Mouse (Mus musculus) embryonic fibroblast, embryonic 13.5 days (primary cell): Measurements from ENCODE around the gene Spsb3. TPM values are rescaled to one million over a fixed set of nuclear protein-coding genes. Genes with fewer than 3 reads are reported as not detected.

ENCODE experiments used
- H3K27ac ChIP-seq: 2 replicates; pipeline ENCODE4 v1.5.1; 2012; ENCODE audit warnings: low read length, control low read depth, inconsistent platforms; ENCODE audit not compliant: insufficient read depth
- H3K4me1 ChIP-seq: 2 replicates; pipeline ENCODE4 v1.6.1; 2011; ENCODE audit warnings: low read length; ENCODE audit not compliant: control insufficient read depth, insufficient read depth
- H3K4me3 ChIP-seq: 2 replicates; pipeline ENCODE4 v1.5.1; 2011; ENCODE audit warnings: mild to moderate bottlenecking, control low read depth, low read length; ENCODE audit not compliant: insufficient read depth
- CTCF ChIP-seq: IDR thresholded peaks from 2 replicates; pipeline ENCODE4 v1.5.1; 2011; ENCODE audit warnings: mild to moderate bottlenecking, control low read depth, low read length, moderate library complexity, borderline replicate concordance; ENCODE audit not compliant: insufficient read depth
- POLR2A ChIP-seq: IDR thresholded peaks from 2 replicates; pipeline ENCODE4 v1.6.1; 2011; ENCODE audit warnings: low read depth, mild to moderate bottlenecking, control low read depth, low read length, moderate library complexity
- polyA plus RNA-seq: library from polyadenylated mRNA; stranded (reverse); fragments of >200 nt; gene quantifications from 2 replicates; pipeline ENCODE4 v1.2.4, GENCODE M21; 2011; ENCODE audit warnings: low read depth; ENCODE audit not compliant: missing spikeins, insufficient read length

The Spsb3 gene
- polyA plus RNA-seq, 1 experiment: 17.4 TPM

GRCm38 (mm10) chr17:24894995-24895547, 8.6 kb downstream of the Spsb3 start, which contains the start of the genes Eme2 and Mrps34:
TSS of gene Eme2 (minus strand) at chr17:24895087.
TSS of gene Mrps34 (plus strand) at chr17:24895116.
- Histone ChIP-seq H3K4me3 (peak within 1 kb of the TSS; percentile 83), H3K4me1 (peaks cover 5% of the 10 kb centered on the region), H3K27ac (peak within 1 kb of the TSS; percentile 51)
- TF ChIP-seq POLR2A (peak; percentile 82), CTCF (no peak)

DNA sequence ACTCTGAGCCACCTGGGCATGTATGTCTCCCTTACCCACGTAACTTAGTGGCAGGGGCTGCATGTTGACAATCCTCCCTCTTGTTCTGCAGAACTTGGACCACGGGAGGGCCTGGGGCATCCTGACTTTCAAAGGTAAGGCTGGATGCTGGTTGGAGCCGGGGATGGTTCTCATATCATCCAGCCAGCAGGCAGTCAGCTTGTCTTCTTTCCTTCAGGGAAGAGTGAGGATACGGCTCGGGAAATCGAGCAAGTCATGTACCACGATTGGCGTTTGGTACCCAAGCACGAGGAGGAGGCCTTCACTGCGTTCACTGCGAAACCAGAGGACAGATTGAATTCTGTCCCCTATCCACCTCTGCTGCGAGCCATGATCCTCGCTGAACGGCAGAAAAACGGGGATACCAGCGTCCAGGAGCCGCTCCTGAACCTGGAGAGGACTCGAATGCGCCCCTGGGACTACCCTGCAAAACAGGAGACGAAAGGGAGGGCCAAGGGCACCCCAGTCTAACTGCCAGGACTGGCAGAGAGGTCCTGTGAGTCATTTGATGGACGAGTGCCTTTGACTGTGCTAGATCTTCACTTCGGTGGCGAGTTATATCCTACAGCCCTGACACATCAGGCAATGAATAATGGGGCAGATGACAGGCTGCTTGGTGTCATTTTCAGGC, 9.3 kb downstream of the Spsb3 start:
- H3K27ac ChIP-seq: peak overlapping the region; percentile 51
- H3K4me3 ChIP-seq: peak overlapping the region; percentile 83
- H3K4me1 ChIP-seq: peaks cover 5% of the 10 kb centered on the region
- TF ChIP-seq POLR2A (no peak), CTCF (no peak)

DNA sequence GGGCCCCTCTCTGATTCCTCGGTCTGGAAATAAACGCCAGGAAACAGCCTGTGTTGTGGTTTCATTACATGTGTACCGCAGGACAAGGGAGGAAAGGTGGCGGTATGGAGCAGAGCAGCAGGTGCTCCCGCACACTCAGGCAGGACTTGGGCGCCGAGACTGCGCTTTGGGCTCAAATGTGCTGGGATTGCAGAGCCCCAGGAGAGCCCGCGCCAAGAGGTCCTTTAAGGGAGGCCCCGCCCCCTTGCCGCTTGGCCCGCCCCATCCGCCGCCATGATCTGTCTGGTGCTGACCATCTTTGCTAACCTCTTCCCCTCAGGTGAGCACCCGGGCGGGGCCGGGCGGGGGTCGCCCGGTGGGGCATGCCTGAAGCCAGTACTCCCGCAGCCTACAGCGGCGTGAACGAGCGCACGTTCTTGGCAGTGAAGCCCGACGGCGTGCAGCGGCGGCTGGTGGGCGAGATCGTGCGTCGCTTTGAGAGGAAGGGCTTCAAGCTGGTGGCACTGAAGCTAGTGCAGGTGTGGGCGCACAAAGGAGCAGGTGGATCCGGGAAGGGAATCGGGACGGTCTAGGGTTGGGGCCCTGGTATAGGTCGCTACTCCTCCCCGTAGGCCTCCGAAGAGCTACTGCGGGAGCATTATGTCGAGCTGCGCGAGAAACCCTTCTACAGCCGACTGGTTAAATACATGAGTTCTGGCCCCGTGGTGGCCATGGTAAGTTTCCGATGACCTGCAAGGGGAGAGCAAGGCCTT, 10.0 kb downstream of the Spsb3 start, which contains the start of gene Nme3:
Gene Nme3, plus strand, starts transcription at position 260 of the 752 bp plus-strand sequence.
- no peak for TF ChIP-seq POLR2A
- TF ChIP-seq CTCF: peak; percentile 34; the same call in 1 of the 2 replicates

DNA sequence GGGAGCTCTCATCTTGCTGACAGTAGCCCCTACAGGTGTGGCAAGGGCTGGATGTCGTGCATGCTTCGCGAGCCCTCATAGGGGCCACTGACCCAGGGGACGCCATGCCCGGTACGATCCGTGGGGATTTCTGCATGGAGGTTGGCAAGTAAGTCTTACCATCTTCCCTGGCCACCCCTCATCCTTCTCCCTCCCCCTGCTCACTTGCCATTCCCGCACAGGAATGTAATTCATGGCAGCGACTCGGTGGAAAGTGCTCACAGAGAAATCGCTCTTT, 10.5 kb downstream of the Spsb3 start:
- peak overlapping the region; percentile 83 for H3K4me3 ChIP-seq
- H3K27ac ChIP-seq: no peak overlapping the region
- TF ChIP-seq POLR2A (no peak), CTCF (no peak)
- H3K4me1 ChIP-seq: peaks cover 5% of the 10 kb centered on the region

More for the DNA sequence above, 10.0 kb downstream of the Spsb3 start, which contains the start of gene Nme3:
- Histone ChIP-seq H3K27ac (peak within 1 kb of the TSS; percentile 51), H3K4me3 (peak within 1 kb of the TSS; percentile 83), H3K4me1 (peaks cover 5% of the 10 kb centered on the region)

- no peak overlapping the region for H3K4me3 ChIP-seq
- H3K27ac ChIP-seq: no peak overlapping the region
- TF ChIP-seq CTCF: no peak
- no peak for TF ChIP-seq POLR2A
- H3K4me1 ChIP-seq: peaks cover 5% of the 10 kb centered on the region
These were observed 11.2 kb downstream of the Spsb3 start for GRCm38 (mm10) chr17:24897600-24897999.

DNA sequence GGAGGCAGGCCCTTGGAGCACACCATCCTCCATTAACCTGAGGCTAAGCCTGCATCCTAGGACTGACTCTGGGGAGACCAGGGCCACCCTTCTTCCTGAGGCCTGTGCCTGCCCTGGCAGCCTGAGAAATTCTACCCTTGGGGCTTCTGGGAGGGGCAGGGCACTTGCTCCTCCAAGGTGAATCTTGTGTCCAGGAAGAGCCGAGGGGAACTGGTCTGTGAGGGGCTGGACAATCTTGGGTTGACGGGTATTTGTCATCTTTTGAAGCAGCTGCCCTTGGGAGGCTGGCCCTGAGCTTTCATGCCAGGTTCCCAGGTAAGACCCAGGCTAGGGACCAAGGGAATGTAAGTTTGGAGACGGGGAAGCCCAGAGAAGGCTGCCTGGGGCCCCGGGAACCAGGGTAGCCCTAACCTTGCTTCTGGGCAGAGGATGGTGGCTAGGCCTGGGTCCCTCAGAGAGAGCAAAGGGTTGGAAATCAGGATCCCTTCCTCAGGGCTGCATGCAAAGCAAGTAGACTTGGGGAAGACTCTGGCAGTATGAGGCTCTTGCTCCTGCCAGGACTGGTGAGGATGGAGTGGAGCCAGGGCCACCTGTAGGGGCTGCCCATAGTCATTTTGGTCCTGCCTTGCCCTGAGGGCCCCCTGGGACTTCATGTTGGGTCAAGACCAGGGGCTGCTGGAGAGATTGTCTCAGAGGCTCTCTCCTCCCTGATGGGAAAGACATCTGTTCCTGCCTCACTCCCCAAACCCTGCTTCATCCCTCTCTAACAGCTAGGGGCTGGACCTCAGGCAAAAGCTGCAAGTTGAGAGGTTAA, 11.8 kb downstream of the Spsb3 start:
- TF ChIP-seq CTCF (no peak), POLR2A (no peak)
- no peak overlapping the region for H3K27ac ChIP-seq
- no peak overlapping the region for H3K4me3 ChIP-seq
- peaks cover 5% of the 10 kb centered on the region for H3K4me1 ChIP-seq

DNA sequence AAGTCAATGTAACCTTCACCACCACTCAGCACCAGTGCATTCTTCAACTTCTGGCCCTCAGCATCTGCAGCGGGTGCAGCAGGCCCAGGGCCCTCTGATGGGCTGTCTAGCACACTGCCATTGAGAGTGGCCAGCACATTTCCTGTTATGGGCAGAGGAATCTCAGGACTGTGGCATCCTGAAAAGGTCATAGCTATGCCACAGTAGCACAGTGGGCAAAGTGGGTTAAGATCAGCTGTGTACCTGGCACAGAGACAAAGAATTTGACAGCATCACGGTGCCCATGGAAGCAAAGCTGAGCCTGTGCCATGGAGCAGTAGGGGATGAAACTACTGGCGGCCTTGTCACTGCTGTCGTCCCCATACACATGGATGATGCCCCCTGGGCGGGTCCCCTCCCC, 12.7 kb downstream of the Spsb3 start:
- TF ChIP-seq CTCF (no peak), POLR2A (no peak)
- H3K4me1 ChIP-seq: peaks cover 5% of the 10 kb centered on the region
- H3K27ac ChIP-seq: no peak overlapping the region
- H3K4me3 ChIP-seq: no peak overlapping the region

DNA sequence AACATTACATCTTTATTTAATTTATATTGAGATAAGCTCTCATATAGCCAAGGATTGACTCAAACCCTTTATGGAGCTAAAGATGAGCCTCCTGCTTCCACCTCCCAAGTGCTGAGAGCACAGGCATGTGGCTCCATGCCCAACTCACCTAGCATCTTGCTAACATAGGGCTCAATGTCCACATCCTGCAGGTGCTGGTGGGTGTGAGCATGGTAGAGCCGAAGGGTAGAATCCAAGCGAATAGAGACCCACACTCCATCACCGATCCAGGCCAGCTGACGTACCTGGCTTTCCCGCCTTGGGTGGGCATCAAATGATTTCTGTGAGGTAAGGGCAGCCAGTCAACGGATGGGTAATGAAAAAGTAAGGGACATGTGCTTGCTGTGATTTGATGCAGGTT, 13.6 kb downstream of the Spsb3 start:
- Histone ChIP-seq H3K4me1 (peaks cover 5% of the 10 kb centered on the region), H3K4me3 (no peak overlapping the region), H3K27ac (no peak overlapping the region)
- no peak for TF ChIP-seq CTCF
- TF ChIP-seq POLR2A: no peak

GRCm38 (mm10) chr17:24902124-24902523, 15.7 kb downstream of the Spsb3 start:
- Histone ChIP-seq H3K4me1 (peaks cover 2% of the 10 kb centered on the region), H3K27ac (no peak overlapping the region), H3K4me3 (no peak overlapping the region)
- TF ChIP-seq CTCF (no peak), POLR2A (no peak)
